Mouse (Mus musculus) CD4-positive, CD25-positive, alpha-beta regulatory T cell, adult 2 months (primary cell): ENCODE measurements around the gene Cenpq.
A peak's percentile ranks its signal among the peaks of the same experiment; 100 is the strongest.

ENCODE experiments used
- DNase-seq: peaks from one replicate; pipeline ENCODE4 v3.0.0-alpha.2; 2012; ENCODE audit warnings: low read depth, low spot score

The Cenpq gene

DNA sequence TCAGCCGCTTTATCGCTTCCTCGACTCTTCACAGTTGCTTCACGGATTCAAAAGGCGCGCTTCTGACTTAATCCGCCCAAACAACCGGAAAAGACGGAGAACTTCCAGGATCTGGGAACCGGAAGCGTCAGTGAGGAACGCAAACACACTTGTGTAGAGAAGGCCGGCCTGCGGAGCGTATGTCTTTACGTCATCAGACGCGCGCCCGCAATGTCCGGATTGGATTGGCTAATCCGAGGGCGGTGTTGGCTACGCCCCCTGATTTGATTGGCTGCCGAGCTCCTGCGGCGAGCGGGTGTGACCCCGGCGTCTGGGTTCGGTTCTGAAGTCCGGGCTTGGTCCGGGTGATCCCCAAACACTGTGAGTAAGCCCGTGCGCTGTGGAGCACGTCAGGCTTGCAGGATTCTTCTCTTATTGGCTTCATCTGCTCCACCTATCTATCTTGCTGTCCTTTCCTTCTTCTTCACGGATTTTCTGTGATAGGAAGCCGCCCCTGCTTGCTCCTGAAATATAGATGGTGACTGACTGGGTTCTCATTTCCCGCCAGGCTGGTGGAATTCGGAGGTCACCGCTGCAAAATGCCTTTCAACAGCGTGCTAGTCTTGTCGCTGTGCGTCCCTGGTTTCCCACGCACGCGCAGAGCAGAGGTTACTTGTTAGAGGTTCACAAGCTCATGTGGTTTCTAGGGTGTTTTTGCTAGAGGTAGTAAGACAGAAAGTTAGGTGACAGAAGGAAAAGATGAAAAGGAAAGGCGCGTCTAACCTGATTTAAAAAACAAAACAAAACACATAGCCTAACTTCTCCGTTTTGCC is at the start of gene Cenpq, which contains the start of gene Mut:
TSS of gene Cenpq (minus strand) at position 628 of the 812 bp plus-strand sequence.
TSS of gene Mut (plus strand) at position 266 of the 812 bp plus-strand sequence.
- peak; percentile 96 for DNase-seq

GRCm38 (mm10) chr17:40977914-40978313 is 43.1 kb upstream of the Cenpq start:
- DNase-seq, result no peak

DNA sequence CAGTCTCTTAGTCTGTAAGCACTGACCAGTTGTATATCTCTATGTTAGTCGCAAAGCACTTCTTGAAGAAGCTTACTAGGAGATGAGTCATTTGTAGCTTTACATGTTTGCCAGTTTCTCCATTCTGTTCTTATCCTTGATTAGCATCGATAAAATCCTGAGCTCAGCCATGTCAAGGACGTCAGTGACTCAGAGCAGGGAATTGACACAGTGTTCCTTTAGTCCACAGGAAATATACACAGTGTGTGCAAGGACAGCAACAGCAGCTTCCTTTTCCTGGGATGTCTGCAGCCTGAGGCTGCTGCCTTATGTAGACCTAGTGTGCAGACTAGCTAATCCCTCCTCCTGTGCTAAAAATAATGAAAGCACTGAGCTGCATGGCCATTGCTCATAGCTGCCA is 13.7 kb upstream of the Cenpq start:
- DNase-seq, result no peak

GRCm38 (mm10) chr17:40933985-40934384 is 862 bp downstream of the Cenpq start:
- no peak for DNase-seq

DNA sequence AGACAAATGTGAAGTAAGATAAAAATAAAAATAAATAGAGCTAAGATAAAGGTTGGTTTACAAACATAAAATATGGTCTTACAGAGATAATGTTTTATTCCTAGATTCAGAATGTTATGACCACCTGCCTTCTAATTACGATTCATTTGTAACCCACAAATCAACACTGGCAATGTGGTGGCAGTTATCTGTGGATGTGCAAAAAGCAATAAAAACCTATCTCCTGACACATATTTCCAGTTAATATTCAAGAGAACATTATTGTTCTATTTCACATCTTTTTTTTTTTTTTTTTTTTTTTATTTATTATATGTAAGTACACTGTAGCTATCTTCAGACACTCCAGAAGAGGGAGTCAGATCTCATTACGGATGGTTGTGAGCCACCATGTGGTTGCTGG is 19.3 kb downstream of the Cenpq start:
- no peak for DNase-seq

DNA sequence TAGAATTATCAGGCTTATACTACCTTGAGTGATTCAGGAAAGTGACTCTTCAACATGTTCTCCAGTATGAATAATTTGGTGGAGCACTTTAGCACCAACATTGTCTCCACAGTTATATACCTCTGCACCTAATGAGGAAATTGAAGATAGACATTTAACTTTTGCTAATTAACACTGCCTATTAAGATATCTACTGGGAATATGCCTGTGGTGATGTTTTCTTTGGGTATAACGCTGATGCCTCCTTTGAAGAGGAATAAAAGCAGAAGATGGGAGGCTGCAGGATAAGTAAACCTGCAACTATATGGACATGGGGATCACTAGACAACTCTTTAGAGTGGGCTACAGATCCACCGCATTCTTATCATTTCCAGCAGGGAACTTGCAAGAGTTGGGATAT is 20.6 kb downstream of the Cenpq start, which contains the start of gene Glyatl3:
TSS of gene Glyatl3 (minus strand) at position 101 of the 400 bp plus-strand sequence.
- DNase-seq, result no peak

DNA sequence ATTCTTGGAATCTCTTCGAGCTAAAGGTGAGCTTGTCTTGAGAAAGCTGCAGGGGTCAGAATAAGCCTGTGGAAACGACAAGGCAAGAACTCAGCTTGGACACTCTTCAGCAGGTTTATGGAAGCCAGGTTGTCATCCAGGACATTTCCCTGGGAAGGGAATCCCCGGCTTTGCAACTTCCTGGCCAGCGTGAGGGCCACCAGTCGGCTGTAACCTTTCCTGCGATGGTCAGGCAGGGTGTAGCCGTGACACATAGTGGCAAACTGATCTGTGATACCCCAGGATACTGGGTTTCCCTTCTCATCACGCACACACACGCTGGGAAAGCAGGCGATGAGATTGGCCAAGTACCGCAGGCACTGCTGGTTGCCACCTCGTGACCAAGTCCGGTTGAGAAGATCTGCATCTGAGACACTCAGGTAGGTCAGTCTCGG is 30.1 kb downstream of the Cenpq start:
- peak; percentile 1 for DNase-seq

GRCm38 (mm10) chr17:40904056-40904597 is 30.7 kb downstream of the Cenpq start:
- no peak for DNase-seq

DNA sequence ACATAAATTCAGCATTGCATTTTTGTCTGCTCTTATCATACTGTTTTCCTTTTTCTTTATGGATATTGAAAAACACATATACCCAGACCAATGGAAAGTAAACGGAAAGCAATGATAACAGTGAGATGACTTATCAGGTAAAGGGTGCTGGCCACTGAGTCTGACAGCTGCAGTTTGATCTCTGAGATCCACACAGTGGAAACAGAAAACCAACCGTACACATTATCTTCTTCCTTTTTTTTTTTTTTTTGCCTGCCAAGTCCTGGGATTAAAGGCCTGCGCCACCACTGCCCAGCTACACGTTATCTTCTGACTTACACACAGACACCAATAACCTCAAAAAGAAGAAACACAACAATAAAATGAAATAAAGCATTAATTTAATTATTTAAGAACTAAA is 31.5 kb downstream of the Cenpq start:
- no peak for DNase-seq

DNA sequence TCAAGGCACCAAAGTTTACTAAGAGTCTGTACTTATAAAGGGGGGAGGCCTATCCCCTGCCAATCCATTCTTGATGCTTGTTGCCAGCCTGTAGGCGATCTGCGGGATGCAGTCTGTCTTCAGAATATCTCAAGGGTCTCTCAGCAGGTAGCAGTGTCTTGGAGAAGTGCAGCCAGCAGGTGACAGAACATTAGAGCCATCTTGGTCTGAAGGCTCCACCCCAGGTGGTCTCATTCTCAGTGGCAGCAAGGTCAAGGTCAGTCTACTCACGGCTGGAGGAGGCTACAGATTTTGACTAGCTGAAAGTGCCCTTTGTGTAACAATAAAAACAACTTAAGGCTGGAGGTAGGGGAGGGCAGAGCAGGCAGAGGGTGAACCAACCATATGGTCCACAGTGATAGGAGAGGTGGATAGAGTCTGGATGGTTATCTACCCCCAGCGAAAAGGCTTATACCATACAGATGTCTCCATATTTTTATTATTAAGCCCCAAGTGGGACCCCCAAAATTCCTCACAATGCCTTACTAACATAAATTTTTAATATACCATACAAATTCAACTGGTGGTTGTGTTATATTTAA is 35.0 kb downstream of the Cenpq start:
- DNase-seq, result no peak

DNA sequence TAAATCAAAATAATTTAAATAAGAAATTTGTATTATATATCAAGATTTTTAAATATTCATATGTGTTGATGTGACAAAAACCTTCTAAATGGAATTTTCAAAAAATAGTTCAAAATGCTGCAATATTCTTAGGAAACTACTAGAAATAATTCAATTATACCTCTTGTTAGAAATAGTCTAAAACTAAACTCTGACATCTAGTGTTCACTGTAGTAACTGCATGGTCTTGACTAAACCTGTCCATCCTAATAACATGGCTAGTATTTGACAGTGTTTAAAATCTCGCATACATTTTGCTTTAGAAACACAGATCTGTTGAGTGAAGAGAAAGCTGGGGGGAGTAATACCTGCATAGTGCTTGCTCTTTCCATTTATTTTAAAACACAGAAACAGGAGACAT is 38.0 kb downstream of the Cenpq start:
- peak; percentile 6 for DNase-seq

- DNase-seq, result no peak
Measured at GRCm38 (mm10) chr17:40887849-40888536, 46.9 kb downstream of the Cenpq start.

GRCm38 (mm10) chr17:40885155-40885554 is 49.7 kb downstream of the Cenpq start:
- no peak for DNase-seq

GRCm38 (mm10) chr17:40882172-40882571 is 52.7 kb downstream of the Cenpq start:
- no peak for DNase-seq

DNA sequence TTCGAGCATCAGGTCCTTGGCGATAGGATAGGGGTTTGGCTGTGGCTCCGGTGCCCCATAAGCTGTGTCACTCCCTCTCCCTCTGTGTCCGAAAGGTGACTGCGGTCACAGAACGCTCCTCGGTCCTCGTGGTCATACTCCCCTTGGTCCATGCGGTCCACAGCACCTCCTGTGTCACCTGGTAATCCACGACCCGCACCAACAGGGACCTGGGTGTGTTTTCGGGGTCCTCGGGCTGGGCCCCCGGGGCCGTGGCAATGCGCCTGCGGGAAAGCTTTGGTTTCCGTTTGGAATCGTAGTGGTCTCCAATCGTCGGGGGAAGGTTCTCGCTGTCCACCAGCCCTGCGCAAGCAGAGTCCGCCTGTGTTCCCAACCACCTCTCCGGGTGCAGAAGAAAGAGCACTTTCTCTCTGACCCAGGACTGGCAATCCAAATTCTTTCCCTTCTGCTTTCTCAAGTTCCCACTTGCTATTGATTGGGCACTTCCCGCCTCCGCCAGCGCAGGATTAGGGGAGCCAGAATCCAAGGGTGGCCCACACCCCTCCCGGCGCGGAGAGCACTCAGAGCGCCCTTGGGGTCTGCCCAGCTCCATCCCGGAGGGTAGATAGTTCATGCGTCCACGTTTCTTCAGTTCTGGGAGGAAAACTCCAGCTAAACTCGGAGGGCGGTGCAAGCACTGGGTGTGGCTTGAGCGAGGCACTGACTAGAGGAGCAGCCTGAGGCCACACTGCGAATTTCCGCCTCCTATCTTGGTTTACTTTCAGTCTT is 54.7 kb downstream of the Cenpq start, which contains the start of gene 9130008F23Rik:
TSS of gene 9130008F23Rik (minus strand) at position 636 of the 768 bp plus-strand sequence.
- DNase-seq, result peak; percentile 9

GRCm38 (mm10) chr17:40879528-40879923 is 55.3 kb downstream of the Cenpq start:
- DNase-seq, result no peak

- DNase-seq, result no peak
Measured at GRCm38 (mm10) chr17:40877741-40878140, 57.1 kb downstream of the Cenpq start.

- DNase-seq, result no peak
Measured at GRCm38 (mm10) chr17:40875568-40875967, 59.3 kb downstream of the Cenpq start.

DNA sequence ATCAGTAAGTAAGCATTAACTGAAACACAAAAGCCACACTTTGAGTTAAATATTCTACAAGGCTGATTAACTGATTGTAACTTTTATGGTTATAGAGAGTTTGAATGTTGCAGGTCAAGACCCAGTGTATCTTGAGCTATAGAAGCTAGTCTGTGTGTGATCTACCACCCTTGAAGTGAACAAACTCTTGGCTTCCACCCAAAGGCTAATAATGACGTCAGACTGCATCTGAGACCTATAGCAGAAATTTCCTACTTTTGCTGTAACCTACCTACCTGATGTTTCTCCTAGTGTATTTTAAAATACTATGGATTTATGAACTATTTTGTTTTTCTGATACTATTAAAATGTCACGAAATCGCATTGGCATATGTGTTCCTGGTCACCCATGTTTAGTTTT is 60.1 kb downstream of the Cenpq start:
- no peak for DNase-seq

DNA sequence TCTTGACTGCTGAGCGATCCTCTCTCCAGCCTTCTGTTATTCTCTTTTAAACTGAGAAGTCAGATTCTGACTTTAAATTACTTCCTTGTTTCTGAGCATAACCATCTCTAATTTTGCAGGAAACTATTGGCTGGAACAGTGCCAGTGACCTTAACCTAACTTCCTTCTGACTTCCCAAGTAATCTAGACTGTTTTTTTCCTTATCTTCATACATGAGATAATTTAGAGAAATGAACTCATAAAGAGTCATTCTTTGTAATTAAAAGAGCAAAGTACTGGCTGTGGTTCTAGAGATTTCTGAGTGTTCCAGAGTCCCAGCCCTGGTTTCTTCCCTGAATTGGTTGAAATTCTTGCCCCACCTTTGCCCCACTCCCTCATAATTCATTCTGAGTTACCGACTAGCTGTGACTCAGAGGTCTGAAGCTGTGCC is 61.2 kb downstream of the Cenpq start:
- no peak for DNase-seq
